Mouse (Mus musculus): ENCODE results near the gene Tmem62.
"Not testable (repeated sequence)": the region's sequence is repeated elsewhere in the genome, so short reads cannot be mapped to it uniquely, and the experiment has no call there.

Gene Tmem62

DNA sequence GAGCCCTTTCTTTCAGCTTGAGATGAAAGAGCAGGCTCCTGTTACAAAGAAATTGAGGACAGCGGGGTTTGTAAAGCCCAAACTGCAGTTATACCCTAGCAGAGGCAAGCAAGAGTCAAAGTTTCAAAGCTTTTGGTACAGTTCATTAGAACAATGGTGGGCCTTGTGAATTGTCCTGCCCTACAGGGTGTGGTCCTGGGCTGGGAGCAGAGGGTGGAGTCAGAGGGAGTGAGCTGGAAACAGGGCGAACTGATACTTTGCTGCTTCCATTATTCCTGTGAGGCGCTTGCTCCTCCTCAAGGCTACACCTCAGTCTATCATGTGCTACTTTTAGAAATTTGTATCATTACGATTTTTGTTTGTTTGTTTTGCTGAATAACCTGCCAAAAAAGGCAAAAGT is 14.4 kb downstream of the Tmem62 start:
- DNase-seq (ENCODE audit: low read depth, low spot score), result no peak

DNA sequence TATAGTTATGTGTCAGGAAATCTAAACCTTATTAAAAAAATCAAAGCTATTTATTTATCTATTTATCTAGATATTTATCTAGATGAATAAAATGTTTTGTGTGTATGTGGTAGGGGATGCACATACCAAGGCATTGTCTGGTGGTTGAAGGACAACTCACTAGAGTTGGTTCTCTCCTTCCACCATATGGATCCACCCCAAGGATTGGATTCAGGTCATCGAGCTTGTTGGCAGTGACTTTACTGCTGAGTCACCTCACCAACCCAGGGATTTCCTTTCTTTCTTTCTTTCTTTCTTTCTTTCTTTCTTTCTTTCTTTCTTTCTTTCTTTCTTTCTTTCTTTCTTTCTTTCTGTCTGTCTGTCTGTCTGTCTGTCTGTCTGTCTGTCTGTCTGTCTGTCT is 19.8 kb downstream of the Tmem62 start:
- not testable (repeated sequence) for DNase-seq (ENCODE audit: low read depth, low spot score)

DNA sequence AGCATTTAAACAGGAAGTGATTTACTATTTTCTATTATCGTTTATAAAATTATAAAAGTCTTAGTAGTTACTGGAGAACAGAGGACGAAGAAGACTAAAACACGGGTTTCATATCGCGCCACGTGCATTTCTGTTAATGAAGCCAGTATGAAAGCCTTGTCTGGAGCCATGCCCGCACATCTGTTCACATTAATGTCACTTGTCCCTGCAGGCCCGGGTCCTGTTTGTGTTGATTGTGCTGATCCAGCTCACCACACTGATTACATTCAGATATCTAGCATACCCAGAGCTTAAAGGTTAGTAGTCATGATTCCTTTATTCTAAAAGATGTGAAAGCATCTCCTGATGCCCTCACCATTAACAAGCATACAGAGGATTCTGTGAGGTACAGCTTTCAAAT is 22.0 kb downstream of the Tmem62 start:
- DNase-seq (ENCODE audit: low read depth, low spot score), result no peak

DNA sequence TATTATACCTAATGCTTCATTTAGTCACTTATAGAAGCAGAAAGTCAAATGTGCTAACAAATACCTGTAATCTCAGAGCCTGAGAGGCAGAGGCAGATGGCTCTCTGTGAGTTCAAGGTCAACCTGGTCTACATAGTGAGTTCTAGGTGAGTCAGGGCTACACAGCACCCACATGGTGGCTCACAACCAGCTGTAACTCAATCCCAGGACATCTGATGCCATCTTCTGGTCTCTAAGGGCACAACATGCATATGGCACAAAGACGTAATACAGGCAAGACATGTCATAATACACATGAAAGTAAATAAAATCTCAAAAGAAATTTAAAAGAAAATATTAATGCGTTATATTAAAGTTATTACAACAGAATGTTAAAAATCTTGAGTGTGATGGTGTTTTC is 26.8 kb downstream of the Tmem62 start:
- DNase-seq (ENCODE audit: low read depth, low spot score), result peak; percentile 21

DNA sequence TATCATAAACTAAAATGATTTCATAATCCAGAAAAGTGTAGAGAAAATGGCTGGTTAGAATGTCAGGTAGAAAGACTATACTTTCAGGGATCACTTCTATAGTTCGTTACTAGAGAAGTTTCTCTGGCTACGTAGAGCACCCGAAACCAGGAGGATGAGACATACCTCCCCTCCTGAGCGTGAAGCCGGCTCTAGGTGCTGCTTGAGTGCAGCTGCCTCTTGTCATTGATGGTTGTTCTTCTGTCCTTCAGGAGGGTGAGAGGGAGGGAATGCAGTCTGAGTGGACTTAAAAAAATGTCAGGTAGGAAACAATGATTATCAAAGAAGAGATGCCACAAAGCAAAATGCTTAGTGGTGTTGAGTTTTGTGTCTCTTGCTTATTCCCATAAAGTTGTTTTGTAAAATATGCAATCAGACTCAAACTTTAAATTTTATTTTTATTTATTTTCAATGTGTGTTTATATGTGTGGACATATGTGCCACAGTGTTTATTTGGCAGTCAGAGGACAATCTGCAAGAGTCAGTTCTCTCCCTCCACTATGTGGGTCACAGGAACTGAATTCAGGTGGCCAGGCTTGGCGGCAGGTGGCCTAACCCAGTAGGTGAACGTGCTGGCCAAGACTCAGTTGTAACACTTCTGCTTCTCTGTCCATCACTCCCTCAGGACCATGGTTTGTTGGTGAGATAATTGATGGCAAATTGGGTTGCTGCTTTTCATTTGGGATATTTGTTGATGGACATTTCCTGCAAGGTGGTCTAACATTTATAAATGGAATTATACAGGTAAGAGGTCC is 27.4 kb downstream of the Tmem62 start:
- no peak for DNase-seq (ENCODE audit: low read depth, low spot score)

DNA sequence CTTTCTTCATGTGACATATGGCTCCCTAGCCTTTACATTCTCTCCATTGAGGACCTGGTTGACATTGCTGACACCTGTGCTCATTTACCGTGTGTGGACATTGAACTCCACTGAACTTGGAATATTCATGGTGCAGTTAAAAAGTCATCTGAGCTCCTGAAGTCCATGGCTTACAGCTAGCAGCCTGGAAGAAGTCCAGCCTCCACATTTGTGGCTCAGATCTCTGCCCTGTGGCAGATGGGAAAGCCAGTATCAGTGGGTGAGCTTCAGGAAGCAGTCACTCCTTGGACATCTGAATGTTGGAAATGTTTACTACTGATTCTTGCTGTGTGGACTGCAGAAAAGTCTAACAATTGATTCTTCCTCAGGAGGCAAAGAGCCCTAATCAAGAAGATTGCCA is 30.2 kb downstream of the Tmem62 start:
- no peak for DNase-seq (ENCODE audit: low read depth, low spot score)

DNA sequence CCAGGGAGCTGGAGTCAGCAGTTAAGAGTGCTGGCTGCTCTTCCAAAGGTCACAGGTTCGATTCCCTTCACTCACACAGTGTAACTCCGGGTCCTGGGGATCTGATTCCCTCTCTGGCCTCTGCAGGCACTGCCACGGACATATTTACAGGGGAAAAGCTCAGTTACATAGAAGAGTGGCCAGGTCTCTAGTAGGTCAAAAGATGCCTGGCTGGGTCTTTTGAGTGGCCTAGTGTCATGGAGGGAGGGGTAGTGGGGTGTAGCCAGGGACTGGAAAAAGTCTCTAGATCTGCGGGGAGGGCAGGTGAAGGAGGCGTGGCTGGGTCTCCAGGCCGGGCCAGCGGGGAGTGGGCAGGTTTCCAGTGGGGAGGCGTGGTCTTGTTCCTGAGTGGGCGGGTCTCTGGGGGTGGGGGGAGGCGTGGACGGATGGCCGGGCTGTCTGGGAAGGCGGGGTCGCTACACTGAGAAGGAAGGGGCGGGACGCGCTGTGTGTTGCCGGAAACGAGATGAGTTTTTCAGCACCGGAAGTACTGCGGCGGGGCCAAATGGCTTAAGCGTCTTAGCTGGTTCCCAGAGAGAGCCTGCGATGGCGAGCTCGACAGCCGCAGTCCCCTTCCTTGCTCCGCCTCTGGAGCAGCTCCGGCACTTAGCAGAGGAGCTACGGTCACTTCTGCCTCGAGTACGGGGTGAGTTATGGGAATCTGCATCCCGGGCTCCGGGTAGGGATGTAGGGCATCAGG is 31.3 kb downstream of the Tmem62 start, which contains the start of gene Ccndbp1:
Gene Ccndbp1 (plus strand): TSS at position 479 of the 739 bp plus-strand sequence.
- peak; percentile 93 for DNase-seq (ENCODE audit: low read depth, low spot score)

DNA sequence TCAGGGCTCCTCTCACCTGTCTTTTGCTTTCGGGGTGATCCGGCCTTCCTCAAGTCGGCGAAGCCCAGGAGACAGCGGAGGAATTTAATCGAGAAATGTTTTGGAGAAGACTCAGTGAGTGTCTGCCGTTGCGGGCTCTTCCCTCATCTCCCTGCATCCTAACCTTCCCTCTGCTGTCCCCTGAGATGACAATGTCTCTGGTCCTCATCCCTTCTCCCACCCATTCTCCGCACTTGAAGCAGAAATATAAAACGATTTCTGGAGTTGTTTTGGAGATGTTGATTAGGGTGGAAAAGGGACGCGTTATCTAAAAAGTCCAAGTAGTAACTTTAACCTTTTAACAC is 31.8 kb downstream of the Tmem62 start:
- no peak for DNase-seq (ENCODE audit: low read depth, low spot score)

DNA sequence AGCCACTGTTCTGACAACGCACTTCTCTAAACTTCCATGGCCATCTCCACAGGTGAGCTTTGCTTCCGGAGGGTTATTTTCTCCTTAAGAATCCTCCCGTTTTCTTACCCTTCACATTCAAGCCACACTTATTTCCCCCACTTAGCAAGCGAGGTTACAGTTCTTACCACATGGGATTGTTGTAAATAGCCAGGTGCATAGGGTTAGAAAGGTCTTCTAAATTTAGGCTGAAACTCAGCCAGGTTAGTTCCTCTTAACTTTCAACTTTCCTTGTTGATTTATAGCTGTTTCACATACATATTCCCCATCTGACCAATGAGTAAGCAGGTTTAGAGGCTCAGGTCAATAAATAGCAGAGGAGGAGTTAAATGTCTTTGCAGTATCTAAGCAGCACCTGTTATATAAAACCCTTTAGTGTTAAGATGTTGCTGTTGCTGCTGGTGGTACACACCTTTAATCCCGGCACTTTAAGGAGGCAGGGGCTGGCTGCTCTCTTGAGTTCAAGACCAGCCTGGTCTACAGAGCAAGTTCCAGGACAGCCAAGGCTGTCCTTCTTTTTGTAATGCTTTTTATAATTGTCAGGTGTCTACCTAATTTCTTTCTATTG is 32.4 kb downstream of the Tmem62 start:
- no peak for DNase-seq (ENCODE audit: low read depth, low spot score)

DNA sequence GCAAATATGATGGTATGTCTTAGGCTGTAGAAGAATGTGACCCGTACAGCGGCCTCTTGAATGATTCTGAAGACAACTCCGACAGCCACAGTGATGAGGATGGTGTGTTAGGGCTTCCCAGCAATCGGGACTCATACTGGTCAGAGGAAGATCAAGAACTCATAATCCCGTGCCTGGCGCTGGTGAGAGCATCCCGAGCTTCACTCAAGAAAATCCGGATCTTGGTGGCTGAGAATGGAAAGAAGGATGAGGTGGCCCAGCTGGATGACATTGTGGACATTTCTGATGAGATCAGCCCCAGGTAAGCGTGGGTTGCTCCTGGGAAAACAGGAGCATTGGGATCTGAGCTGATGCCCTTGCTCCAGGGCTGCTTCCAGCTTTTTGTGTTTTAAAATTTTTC is 35.9 kb downstream of the Tmem62 start:
- no peak for DNase-seq (ENCODE audit: low read depth, low spot score)

DNA sequence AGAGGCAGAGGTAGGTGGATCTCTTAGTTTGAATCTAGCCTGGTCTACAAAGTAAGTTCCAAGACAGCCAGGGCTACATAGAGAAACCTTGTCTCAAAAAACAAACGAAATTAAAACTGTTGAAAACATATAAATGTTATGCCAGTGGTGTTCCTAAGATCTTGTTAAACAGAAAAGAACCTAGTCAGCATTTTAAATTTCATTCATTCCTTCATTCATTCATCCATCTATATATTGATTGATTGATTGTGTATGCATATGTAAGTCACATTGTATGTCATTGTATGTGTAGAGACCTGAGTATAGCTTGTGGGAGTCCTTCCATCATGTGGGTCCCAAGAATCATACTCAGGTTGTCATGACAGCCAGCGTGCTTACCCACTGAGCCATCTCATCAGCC is 38.7 kb downstream of the Tmem62 start:
- DNase-seq (ENCODE audit: low read depth, low spot score), result no peak

DNA sequence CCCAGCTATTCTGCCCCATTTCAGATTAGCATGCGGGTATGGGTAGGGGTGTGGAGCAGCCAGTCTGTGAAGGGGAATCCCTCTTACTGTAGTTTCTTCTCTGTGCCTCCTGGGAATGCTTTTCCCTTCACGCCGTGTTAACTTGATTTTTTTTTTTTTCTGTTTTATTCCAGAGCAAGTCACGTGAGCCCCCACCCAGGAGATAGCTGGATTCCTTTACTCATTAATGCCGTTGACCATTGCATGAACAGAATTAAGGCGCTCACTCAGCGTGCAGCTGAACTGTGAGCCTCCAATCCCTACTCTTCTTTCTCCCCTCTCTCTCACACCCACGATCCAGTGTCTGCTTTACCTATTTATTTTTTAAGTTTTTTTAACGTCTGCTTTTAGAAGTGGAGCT is 39.4 kb downstream of the Tmem62 start:
- DNase-seq (ENCODE audit: low read depth, low spot score), result no peak

DNA sequence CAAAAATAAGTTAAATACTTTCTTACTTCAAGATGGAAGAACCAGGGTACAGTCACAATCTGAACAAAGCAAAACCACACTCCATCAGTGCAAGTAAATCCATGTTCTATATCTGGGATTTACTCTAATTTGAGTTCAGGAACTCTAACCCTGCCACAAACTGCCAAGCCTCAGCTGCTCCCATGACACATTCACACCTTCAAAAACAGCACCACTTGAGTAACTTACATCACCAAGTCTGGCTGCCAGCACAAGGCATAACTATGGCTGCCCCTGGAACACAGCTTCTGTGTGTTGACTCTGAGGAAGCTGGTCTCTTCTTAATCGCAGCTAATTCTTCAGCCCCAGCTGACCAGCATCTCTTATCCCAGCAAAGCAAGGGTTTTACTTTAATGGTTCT is 40.3 kb downstream of the Tmem62 start:
- no peak for DNase-seq (ENCODE audit: low read depth, low spot score)

DNA sequence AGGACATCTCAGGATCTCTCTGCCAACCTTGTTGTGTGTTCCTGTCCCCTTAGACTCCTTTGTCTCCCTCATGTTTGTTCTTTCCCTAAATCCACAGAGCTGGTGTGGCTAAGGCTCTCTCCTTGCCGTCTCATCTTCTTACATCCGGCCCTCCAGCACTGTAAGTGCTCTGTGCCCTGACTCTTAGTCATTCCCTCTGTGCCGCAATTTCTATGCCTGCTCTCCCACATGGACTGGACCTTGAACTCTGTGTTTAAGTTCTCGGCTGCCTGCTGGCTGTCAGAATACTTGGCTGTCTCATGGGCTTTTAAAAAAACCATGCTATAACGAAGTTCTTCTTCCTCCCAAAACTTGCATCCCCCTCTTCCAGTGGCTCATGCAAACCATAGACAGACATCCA is 46.1 kb downstream of the Tmem62 start:
- no peak for DNase-seq (ENCODE audit: low read depth, low spot score)

DNA sequence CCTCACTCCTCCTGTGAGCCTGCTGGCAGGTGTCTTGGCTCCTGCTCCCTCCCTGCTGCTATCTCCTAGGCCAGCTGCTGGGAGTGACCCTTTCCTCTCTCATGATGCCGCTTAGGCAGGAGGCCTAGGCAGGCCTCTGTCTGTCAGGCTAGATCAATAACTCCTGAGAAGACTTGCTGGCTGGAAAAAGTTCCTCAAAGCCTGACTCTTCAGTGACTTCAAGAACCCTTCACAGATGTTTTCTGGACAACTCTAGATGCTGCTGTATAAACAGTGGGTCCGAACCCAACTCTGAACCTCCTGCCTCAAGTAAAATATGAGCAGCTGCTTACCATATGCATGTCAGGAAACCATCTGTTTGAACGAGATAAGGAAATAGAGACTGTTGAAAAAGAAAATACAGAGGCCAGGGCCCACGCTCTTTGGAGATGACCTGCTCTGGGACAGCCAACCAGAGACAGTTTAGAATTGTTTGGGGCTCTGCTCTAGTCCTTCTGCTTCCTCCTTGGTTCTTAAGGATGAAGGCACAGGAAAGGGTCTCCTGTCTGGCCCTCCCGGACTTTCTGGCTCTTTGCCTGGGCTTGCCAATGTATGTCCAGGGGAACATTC is 60.0 kb downstream of the Tmem62 start, which contains the start of gene Epb42:
Gene Epb42 (minus strand): TSS at position 340 of the 609 bp plus-strand sequence.
- no peak for DNase-seq (ENCODE audit: low read depth, low spot score)

DNA sequence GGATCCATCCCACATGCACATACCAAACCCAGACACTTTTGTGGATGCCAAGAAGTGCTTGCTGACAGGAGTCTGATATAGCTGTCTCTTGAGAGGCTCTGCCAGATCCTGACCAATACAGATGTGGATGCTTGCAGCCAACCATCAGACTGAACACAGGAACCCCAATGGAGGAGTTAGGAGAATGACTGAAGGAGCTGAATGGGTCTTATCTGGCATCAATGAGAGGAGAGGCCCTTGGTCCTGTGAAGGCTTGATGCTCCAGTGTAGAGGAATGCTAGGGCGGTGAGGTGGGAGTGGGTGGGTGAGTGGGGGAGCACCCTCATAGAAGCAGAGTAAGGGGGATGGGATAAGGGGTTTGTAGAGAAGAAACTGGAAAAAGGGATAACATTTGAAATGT is 62.0 kb downstream of the Tmem62 start:
- not testable (repeated sequence) for DNase-seq (ENCODE audit: low read depth, low spot score)

DNA sequence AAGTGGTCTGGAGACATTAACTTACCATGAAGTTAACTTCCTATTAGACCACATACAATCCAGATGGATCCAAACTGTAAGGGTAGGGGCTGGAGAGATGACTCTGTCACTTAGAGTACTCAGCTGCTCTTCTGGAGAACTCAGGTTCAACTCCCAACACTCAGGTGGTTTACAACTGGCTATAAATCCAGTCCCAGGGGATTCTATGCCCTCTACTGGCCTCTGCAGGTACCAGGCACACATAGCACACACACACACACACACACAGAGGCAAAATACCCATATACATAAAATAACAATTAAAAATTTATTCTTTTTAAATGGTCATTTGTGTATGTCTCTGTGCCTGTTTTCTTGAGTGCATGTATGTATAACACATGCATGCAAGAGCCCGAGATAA is 62.6 kb downstream of the Tmem62 start:
- DNase-seq (ENCODE audit: low read depth, low spot score), result no peak

DNA sequence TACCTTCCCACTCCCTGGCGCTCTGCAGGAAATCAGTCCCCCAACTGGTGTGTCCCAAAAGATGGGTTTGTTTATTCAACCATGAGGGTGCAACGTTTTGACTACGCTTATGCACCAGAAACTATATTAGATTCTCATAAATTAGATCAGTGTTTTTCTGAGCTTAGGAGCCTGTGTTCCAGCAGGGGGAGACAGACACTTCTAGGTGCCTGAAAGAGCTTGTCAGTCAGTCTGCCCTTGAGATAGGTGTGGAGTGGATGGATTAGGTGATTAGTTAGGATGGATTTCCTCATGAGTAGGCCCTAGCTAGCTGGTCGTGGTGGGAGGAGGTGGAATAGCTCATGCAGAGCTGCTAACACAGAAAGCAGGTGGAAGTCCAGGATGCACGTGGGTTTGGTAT is 64.3 kb downstream of the Tmem62 start:
- peak; percentile 15 for DNase-seq (ENCODE audit: low read depth, low spot score)

DNA sequence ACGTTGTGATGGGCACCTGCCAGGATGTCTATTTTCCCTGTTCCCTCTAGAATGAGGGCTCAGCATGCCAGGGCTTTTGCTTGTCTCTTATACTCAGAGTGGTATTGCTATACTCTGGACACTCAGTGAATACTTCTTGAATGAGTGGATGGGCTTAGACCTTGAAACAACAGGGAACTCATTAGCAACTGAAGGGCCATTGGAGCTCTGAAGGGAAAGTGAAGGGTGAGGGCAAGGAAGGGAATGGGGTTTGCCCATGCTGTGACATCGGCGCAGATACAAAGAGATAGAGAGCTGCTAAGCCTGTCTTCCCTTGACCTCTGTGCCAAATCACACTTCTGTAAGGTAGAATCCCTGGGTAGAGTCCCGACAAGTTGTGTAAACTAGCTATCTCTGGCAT is 68.8 kb downstream of the Tmem62 start:
- DNase-seq (ENCODE audit: low read depth, low spot score), result no peak

DNA sequence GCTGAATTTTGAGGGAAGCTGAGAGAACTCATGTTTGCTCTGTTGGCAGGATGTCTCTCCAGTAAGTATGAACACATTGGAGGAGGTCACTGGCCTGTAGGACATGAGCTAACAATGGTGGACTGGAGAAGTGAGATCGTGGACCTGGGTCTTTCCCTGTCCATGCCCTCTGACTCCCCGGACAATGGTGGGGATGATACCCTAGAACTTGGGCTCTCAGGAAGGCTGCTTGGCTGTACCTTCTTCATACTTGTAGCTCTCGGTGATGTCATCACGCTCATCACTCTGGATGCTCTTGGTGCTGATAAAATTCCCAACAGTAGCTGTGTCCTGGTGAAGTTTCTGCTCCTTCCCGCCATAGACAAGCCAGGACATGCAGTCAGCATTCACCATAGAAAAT is 75.4 kb downstream of the Tmem62 start:
- no peak for DNase-seq (ENCODE audit: low read depth, low spot score)

DNA sequence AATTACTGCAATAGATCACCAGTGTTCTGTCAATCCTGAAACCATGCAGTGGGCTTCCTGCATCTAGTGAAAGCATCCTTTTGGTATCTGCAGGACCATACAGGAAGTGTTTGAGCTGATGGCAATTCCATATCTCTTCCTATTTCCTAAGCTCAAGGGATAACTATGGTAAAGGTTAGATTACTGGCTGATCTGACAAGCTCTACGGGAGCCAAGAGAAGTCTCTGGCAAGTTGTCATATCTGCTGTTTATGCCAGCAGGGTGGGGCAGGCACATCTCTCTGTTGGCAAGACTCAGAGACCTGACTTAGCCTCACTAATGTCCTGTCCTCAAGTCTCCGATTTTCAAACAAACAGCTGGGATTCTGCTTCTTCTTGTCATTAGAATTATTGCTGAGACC is 77.2 kb downstream of the Tmem62 start:
- no peak for DNase-seq (ENCODE audit: low read depth, low spot score)

DNA sequence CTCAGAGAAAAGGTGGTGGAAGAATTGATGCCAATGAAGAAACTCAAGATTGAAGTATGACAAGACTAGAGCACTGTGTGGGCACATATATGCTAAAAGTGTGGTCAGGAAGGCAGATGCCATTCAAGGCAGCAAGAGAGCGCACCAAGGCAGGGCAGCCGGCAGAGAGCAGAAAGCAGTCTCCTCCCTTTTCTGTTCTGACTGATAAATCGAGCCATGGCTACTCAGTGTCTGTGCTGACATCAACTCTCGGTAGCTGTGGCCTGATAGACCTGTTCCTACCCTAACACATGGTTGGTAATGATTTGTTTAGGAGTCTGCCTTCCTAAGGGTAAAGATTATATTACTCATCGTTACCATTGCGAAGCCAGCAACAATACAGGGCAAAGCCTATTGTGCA is 79.1 kb downstream of the Tmem62 start:
- DNase-seq (ENCODE audit: low read depth, low spot score), result no peak

All from CD4-positive helper T cell, adult 2 months (primary cell).